11 mouse cellular contexts compared by ENCODE assay signal in the genomic region with DNA sequence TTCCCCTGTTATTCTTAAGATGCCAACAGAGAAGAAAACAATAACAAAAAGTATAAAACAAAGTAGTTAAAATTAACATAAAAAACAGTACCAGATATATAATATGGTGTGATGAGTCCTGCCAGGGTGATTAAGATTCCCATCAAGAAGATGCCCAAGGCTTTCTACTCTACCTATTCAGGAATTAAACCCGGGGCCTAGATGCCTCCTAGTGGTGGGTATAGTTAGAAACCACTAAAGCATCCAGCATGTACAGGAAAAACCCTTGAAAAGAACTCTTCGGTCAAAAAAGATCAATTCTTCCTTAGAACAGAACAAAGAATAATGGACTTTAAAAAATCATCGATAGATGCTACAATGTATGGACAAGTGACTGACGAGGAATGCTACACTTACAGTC.
DNase-seq lines count a peak whose midpoint lies in the region.
"Had no signal": no experiment of that assay in that cellular context is flagged by ENCODE, and none has a peak within 500 bp of the region (broad histone marks: within the 10 kb centered on the region; RNA-seq: fewer than 3 reads in every experiment).

No protein-coding gene starts in this region.

- peak; percentile 22 for DNase-seq in embryo, embryonic 11 days
- no peak for DNase-seq in embryo, embryonic 10 days (ENCODE audit: low spot score)
- peak; percentile 13 to 27 for DNase-seq in kidney, postnatal 36 days
- DNase-seq in kidney, postnatal 14 days = no peak
- DNase-seq in thymus, postnatal 14 days = peak; percentile 42
- DNase-seq in thymus, postnatal 4 days = no peak
- DNase-seq in urinary bladder, postnatal 4 days (ENCODE audit: low spot score in 2 of 2) = no peak
- DNase-seq in urinary bladder, postnatal 25 days (ENCODE audit: low spot score) = no peak
- DNase-seq: adrenal gland, postnatal 25 days; gastrocnemius, postnatal 14 days; liver, embryonic 13.5 days had no signal

Comparison
In these comparisons a context has a peak if more than half of its experiments do, and no peak if none do; other contexts are left out.
1. DNase-seq: peak in embryo, embryonic 11 days (single experiment), kidney, postnatal 36 days (2 of 2) and thymus, postnatal 14 days (single experiment); none in embryo, embryonic 10 days (single experiment), kidney, postnatal 14 days (single experiment), thymus, postnatal 4 days (single experiment), urinary bladder, postnatal 4 days (0 of 2) and urinary bladder, postnatal 25 days (single experiment).